Mouse (Mus musculus) urinary bladder, postnatal 10 days (tissue): ENCODE results near the gene 4930568D16Rik.

Experiments used
- DNase-seq: peaks from one replicate; pipeline ENCODE4 v3.0.0; 2022; ENCODE audit warnings: low spot score

The 4930568D16Rik gene

GRCm38 (mm10) chr2:35367629-35368028 lies at the start of gene 4930568D16Rik:
TSS of gene 4930568D16Rik (minus strand) at chr2:35367729.
- DNase-seq, result no peak

- DNase-seq, result no peak
These were observed 49.7 kb upstream of the 4930568D16Rik start for GRCm38 (mm10) chr2:35417231-35417630.

GRCm38 (mm10) chr2:35416473-35416872 lies 48.9 kb upstream of the 4930568D16Rik start:
- DNase-seq, result no peak

GRCm38 (mm10) chr2:35412810-35413209 lies 45.3 kb upstream of the 4930568D16Rik start:
- DNase-seq, result no peak

GRCm38 (mm10) chr2:35412246-35412645 lies 44.7 kb upstream of the 4930568D16Rik start:
- no peak for DNase-seq

- DNase-seq, result no peak
These were observed 44.2 kb upstream of the 4930568D16Rik start for GRCm38 (mm10) chr2:35411640-35412190.

GRCm38 (mm10) chr2:35409466-35409865 lies 41.9 kb upstream of the 4930568D16Rik start:
- DNase-seq, result no peak

- no peak for DNase-seq
These were observed 41.0 kb upstream of the 4930568D16Rik start for GRCm38 (mm10) chr2:35408409-35409110.

- DNase-seq, result no peak
These were observed 40.3 kb upstream of the 4930568D16Rik start for GRCm38 (mm10) chr2:35407878-35408277.

GRCm38 (mm10) chr2:35407266-35407665 lies 39.7 kb upstream of the 4930568D16Rik start:
- no peak for DNase-seq

- no peak for DNase-seq
These were observed 39.1 kb upstream of the 4930568D16Rik start for GRCm38 (mm10) chr2:35406611-35407010.

- no peak for DNase-seq
These were observed 34.9 kb upstream of the 4930568D16Rik start for GRCm38 (mm10) chr2:35402391-35402790.

GRCm38 (mm10) chr2:35400739-35401138 lies 33.2 kb upstream of the 4930568D16Rik start:
- DNase-seq, result no peak

- no peak for DNase-seq
These were observed 30.8 kb upstream of the 4930568D16Rik start for GRCm38 (mm10) chr2:35398184-35398828.

- DNase-seq, result no peak
These were observed 30.2 kb upstream of the 4930568D16Rik start for GRCm38 (mm10) chr2:35397590-35398173.

- DNase-seq, result no peak
These were observed 29.6 kb upstream of the 4930568D16Rik start, which contains the start of gene 4930402F06Rik for GRCm38 (mm10) chr2:35397096-35397495. TSS of gene 4930402F06Rik (minus strand) at chr2:35397175.

GRCm38 (mm10) chr2:35385441-35385871 lies 17.9 kb upstream of the 4930568D16Rik start:
- no peak for DNase-seq

- no peak for DNase-seq
These were observed 11.8 kb upstream of the 4930568D16Rik start for GRCm38 (mm10) chr2:35379306-35379705.

GRCm38 (mm10) chr2:35377600-35377999 lies 10.1 kb upstream of the 4930568D16Rik start:
- no peak for DNase-seq

- no peak for DNase-seq
These were observed 5.5 kb upstream of the 4930568D16Rik start for GRCm38 (mm10) chr2:35373003-35373402.

- no peak for DNase-seq
These were observed 3.2 kb upstream of the 4930568D16Rik start for GRCm38 (mm10) chr2:35370686-35371085.

GRCm38 (mm10) chr2:35349184-35349583 lies 18.3 kb downstream of the 4930568D16Rik start:
- DNase-seq, result no peak

- no peak for DNase-seq
These were observed 21.5 kb downstream of the 4930568D16Rik start for GRCm38 (mm10) chr2:35345984-35346383.
